Mouse (Mus musculus) liver, embryonic 15.5 days (tissue): Measurements from ENCODE around the gene Akt1. TPM values are rescaled to one million over a fixed set of nuclear protein-coding genes. Genes with fewer than 3 reads are reported as not detected.
A peak's percentile ranks its signal among the peaks of the same experiment; 100 is the strongest.

Experiments
- ATAC-seq: fragments of 200-750 bp; cut with Nextera tagmentation; 2 replicates; pipeline ENCODE4 v1.8.0; 2017; ENCODE audit warnings: moderate number of reproducible peaks, mild to moderate bottlenecking, moderate library complexity; ENCODE audit not compliant: insufficient read depth
- H3K27ac ChIP-seq: fragments of 300-500 bp; sonication (generic); replicated peaks from 2 replicates; pipeline ENCODE4 v1.5.1; 2015; ENCODE audit warnings: mild to moderate bottlenecking, inconsistent platforms
- H3K27me3 ChIP-seq: fragments of 300-500 bp; sonication (generic); 2 replicates; pipeline ENCODE4 v1.6.1; 2015; ENCODE audit warnings: mild to moderate bottlenecking, inconsistent platforms
- H3K36me3 ChIP-seq: fragments of 300-500 bp; sonication (generic); replicated peaks from 2 replicates; pipeline ENCODE4 v1.6.1; 2015; ENCODE audit warnings: moderate library complexity, mild to moderate bottlenecking, inconsistent platforms
- H3K4me1 ChIP-seq: fragments of 300-500 bp; sonication (generic); replicated peaks from 2 replicates; pipeline ENCODE4 v1.6.1; 2015; ENCODE audit warnings: inconsistent platforms
- H3K4me2 ChIP-seq: fragments of 300-500 bp; sonication (generic); 2 replicates; pipeline ENCODE4 v1.6.1; 2015; ENCODE audit warnings: moderate library complexity, mild to moderate bottlenecking, inconsistent platforms
- H3K4me3 ChIP-seq: fragments of 300-500 bp; sonication (generic); replicated peaks from 2 replicates; pipeline ENCODE4 v1.5.1; 2015; ENCODE audit warnings: mild to moderate bottlenecking, inconsistent platforms
- H3K9ac ChIP-seq: fragments of 300-500 bp; sonication (generic); 2 replicates; pipeline ENCODE4 v1.6.1; 2015; ENCODE audit warnings: moderate library complexity, mild to moderate bottlenecking, inconsistent platforms
- H3K9me3 ChIP-seq: fragments of 300-500 bp; sonication (generic); replicated peaks from 2 replicates; pipeline ENCODE4 v1.6.1; 2016; ENCODE audit warnings: inconsistent platforms
- WGBS: fragments of 180-500 bp; shearing (Covaris S2); methylation state at CpG from one replicate; pipeline ENCODE4 v1.1.7; 2015; ENCODE audit warnings: mixed read lengths; ENCODE audit not compliant: insufficient replicate concordance; 5-methylcytosine and 5-hydroxymethylcytosine counted together
- microRNA-seq: library from miRNA; unstranded; fragments of <30 nt; microRNA quantifications from one replicate; pipeline ENCODE4, GENCODE M21; 2016
- polyA plus RNA-seq: library from polyadenylated mRNA; unstranded; fragments of >200 nt; fragmentation: Nextera tagmentation; extraction: Ambion mirVana; gene quantifications from 2 replicates; pipeline ENCODE4 v1.2.1, GENCODE M21; 2015

Akt1 gene
- polyA plus RNA-seq, 1 experiment from 2014 or later: 28.4 TPM

DNA sequence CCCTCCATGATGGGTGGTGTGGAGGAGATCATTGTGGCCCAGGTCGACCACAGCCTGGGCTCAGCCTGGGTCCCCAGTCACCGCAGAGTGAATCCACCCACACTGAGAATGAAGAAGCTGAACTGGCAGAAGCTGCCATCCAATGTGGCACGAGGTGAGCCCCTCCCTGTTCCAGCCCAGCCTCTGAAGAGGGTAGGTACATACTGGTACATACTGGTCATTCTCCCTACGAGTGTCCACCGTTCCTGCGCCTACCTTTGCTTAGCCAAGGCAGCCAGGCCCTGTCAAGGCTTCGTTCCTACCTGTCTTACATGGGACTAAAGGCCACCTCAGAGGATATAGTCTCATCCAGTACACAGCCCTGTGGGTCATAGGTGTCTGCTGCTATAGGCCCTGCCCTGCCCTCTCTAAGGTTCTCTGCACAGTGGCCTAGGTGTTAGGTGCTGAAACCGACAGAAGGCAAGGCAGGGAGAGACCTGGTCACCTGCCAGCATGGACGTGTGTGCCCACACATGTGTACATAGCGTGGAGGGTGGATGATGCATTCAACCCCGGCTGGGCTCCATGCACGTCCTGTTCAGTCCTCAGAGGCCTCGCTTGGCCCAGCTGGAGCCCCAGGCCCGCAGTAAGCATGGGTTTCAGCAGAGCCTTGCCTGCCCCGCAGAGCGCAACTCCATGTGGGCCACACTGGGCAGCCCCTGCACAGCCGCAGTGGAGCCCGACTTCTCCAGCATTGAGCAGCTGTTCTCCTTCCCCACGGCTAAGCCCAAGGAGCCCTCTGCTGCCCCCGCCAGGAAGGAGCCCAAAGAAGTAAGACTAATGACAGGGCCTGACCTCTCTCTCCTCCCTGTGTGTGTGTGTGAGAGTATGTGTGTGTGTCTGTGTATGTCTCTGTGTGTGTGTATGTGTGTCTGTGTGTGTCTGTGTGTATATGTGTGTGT lies 69.7 kb downstream of the Akt1 start:
- WGBS: 57% methylated on average over 20 of the region's 20 CpGs
- H3K36me3 ChIP-seq: 0 out of 2 replicates have a peak, but pooled peaks cover 11% of the 10 kb centered on the region
- no peak overlapping the region for H3K4me2 ChIP-seq
- H3K9ac ChIP-seq: no peak overlapping the region
- H3K4me3 ChIP-seq: no peak overlapping the region
- H3K27me3 ChIP-seq: no peaks in the 10 kb centered on the region
- no peak overlapping the region for H3K27ac ChIP-seq
- no peaks in the 10 kb centered on the region for H3K9me3 ChIP-seq
- peaks cover 9% of the 10 kb centered on the region; the same call in 1 of the 2 replicates for H3K4me1 ChIP-seq
- ATAC-seq: peak; percentile 35; the same call in 1 of the 2 replicates

- peaks cover 18% of the 10 kb centered on the region for H3K4me1 ChIP-seq
- H3K27me3 ChIP-seq: no peaks in the 10 kb centered on the region
- no peak overlapping the region for H3K4me2 ChIP-seq
- H3K4me3 ChIP-seq: no peak overlapping the region
- no peak for ATAC-seq
- no peaks in the 10 kb centered on the region for H3K9me3 ChIP-seq
- WGBS: 71% methylated on average over 5 of the region's 5 CpGs
- no peak overlapping the region for H3K9ac ChIP-seq
- 0 out of 2 replicates have a peak, but pooled peaks cover 11% of the 10 kb centered on the region for H3K36me3 ChIP-seq
- no peak overlapping the region for H3K27ac ChIP-seq
Measured at GRCm38 (mm10) chr12:112604022-112604421, 70.7 kb downstream of the Akt1 start.

Small RNA genes within 50 kb of the gene (microRNA-seq; reads per million reads assigned to microRNA genes)
- not detected for gene Mir6939

Other genes with a start within 250 kb of the Akt1 start
- 0.07 TPM in 1 of 2 replicates, not detected in the other for gene A530016L24Rik, start 185.4 kb downstream of the Akt1 start, polyA plus RNA-seq
- 0.03 and 0.05 TPM in 2 replicates for gene Tmem179, start 158.1 kb downstream of the Akt1 start, polyA plus RNA-seq
- 2.7 TPM in 2 replicates for gene Inf2, start 86.1 kb downstream of the Akt1 start, polyA plus RNA-seq
- 13.4 TPM in 2 replicates for gene Adssl1, start 54.8 kb downstream of the Akt1 start, polyA plus RNA-seq
- gene Siva1, start 30.2 kb downstream of the Akt1 start, polyA plus RNA-seq: 106 and 114 TPM in 2 replicates
- gene Zbtb42, start 3.9 kb upstream of the Akt1 start, polyA plus RNA-seq: 1.0 and 1.2 TPM in 2 replicates
- gene Cep170b, start 45.6 kb upstream of the Akt1 start, polyA plus RNA-seq: 3.9 and 5.2 TPM in 2 replicates
- 22.4 and 23.3 TPM in 2 replicates for gene Pld4, start 85.8 kb upstream of the Akt1 start, polyA plus RNA-seq
- gene Ahnak2, start 127.8 kb upstream of the Akt1 start, polyA plus RNA-seq: 0.18 and 0.23 TPM in 2 replicates
- 0.43 and 0.61 TPM in 2 replicates for gene Clba1, start 134.1 kb upstream of the Akt1 start, polyA plus RNA-seq
- 62.9 and 67.0 TPM in 2 replicates for gene Cdca4, start 154.5 kb upstream of the Akt1 start, polyA plus RNA-seq
- 0.26 and 0.32 TPM in 2 replicates for gene Gpr132, start 193.3 kb upstream of the Akt1 start, polyA plus RNA-seq